Mouse (Mus musculus) right cerebral cortex, postnatal 4 days (tissue): ENCODE data around the gene Prpf38b.

Source experiments
- DNase-seq: peaks from one replicate; pipeline ENCODE4 v3.0.0-alpha.2; 2022

Prpf38b gene

GRCm38 (mm10) chr3:108911548-108912413 is at the start of gene Prpf38b:
TSS of gene Prpf38b (minus strand) at chr3:108911727.
- peak; percentile 91 for DNase-seq

GRCm38 (mm10) chr3:108961226-108961625 is 49.7 kb upstream of the Prpf38b start:
- DNase-seq: peak; percentile 14

- DNase-seq: no peak
These were observed 48.3 kb upstream of the Prpf38b start for GRCm38 (mm10) chr3:108959680-108960295.

GRCm38 (mm10) chr3:108957976-108958375 is 46.4 kb upstream of the Prpf38b start:
- DNase-seq: no peak

- no peak for DNase-seq
These were observed 29.5 kb upstream of the Prpf38b start for GRCm38 (mm10) chr3:108940996-108941395.

- DNase-seq: peak; percentile 21
These were observed 28.6 kb upstream of the Prpf38b start, which contains the start of gene Gm9857 for GRCm38 (mm10) chr3:108940001-108940633. TSS of gene Gm9857 (minus strand) at chr3:108940445.

- DNase-seq: no peak
These were observed 28.0 kb upstream of the Prpf38b start, which contains the start of gene Henmt1 for GRCm38 (mm10) chr3:108939573-108939972. TSS of gene Henmt1 (plus strand) at chr3:108939873.

- no peak for DNase-seq
These were observed 27.2 kb upstream of the Prpf38b start for GRCm38 (mm10) chr3:108938691-108939090.

GRCm38 (mm10) chr3:108933557-108933956 is 22.0 kb upstream of the Prpf38b start:
- DNase-seq: no peak

- no peak for DNase-seq
These were observed 14.8 kb upstream of the Prpf38b start for GRCm38 (mm10) chr3:108926308-108926707.

- DNase-seq: no peak
These were observed 14.2 kb upstream of the Prpf38b start for GRCm38 (mm10) chr3:108925677-108926076.

GRCm38 (mm10) chr3:108921822-108922221 is 10.3 kb upstream of the Prpf38b start:
- no peak for DNase-seq

GRCm38 (mm10) chr3:108920442-108921070 is 9.0 kb upstream of the Prpf38b start:
- DNase-seq: no peak

- no peak for DNase-seq
These were observed 7.3 kb upstream of the Prpf38b start for GRCm38 (mm10) chr3:108918852-108919251.

GRCm38 (mm10) chr3:108917986-108918385 is 6.5 kb upstream of the Prpf38b start:
- no peak for DNase-seq

GRCm38 (mm10) chr3:108916857-108917256 is 5.3 kb upstream of the Prpf38b start:
- DNase-seq: no peak

- DNase-seq: no peak
These were observed 4.5 kb upstream of the Prpf38b start for GRCm38 (mm10) chr3:108915999-108916398.

GRCm38 (mm10) chr3:108911081-108911547 is 413 bp downstream of the Prpf38b start:
- DNase-seq: peak; percentile 49

- DNase-seq: no peak
These were observed 1.0 kb downstream of the Prpf38b start for GRCm38 (mm10) chr3:108910303-108911080.

GRCm38 (mm10) chr3:108902934-108903333 is 8.6 kb downstream of the Prpf38b start:
- no peak for DNase-seq

- DNase-seq: no peak
These were observed 9.5 kb downstream of the Prpf38b start for GRCm38 (mm10) chr3:108902038-108902437.

GRCm38 (mm10) chr3:108900681-108901080 is 10.8 kb downstream of the Prpf38b start:
- no peak for DNase-seq
